Mouse (Mus musculus) liver, embryonic 13.5 days (tissue): ENCODE results near the gene Gm17581. TPM values are rescaled to one million over a fixed set of nuclear protein-coding genes. Genes with fewer than 3 reads are reported as not detected.
A peak's percentile ranks its signal among the peaks of the same experiment; 100 is the strongest.

Source experiments
- ATAC-seq: fragments of 200-750 bp; cut with Nextera tagmentation; 2 replicates; pipeline ENCODE4 v1.8.0; 2017; ENCODE audit warnings: low read depth, mild to moderate bottlenecking, moderate number of reproducible peaks, moderate library complexity
- DNase-seq: peaks from one replicate; pipeline ENCODE4 v3.0.0; 2022
- H3K27ac ChIP-seq: fragments of 300-500 bp; sonication (generic); 2 replicates; pipeline ENCODE4 v1.5.1; 2015; ENCODE audit warnings: moderate library complexity, mild to moderate bottlenecking, inconsistent platforms
- H3K27me3 ChIP-seq: fragments of 300-500 bp; sonication (generic); 2 replicates; pipeline ENCODE4 v1.6.1; 2015; ENCODE audit warnings: mild to moderate bottlenecking, inconsistent platforms
- H3K36me3 ChIP-seq: fragments of 300-500 bp; sonication (generic); 2 replicates; pipeline ENCODE4 v1.6.1; 2015; ENCODE audit warnings: mild to moderate bottlenecking, inconsistent platforms
- H3K4me1 ChIP-seq: fragments of 300-500 bp; sonication (generic); replicated peaks from 2 replicates; pipeline ENCODE4 v1.6.1; 2015; ENCODE audit warnings: inconsistent platforms
- H3K4me2 ChIP-seq: fragments of 300-500 bp; sonication (generic); 2 replicates; pipeline ENCODE4 v1.6.1; 2015; ENCODE audit warnings: inconsistent platforms, mild to moderate bottlenecking, moderate library complexity
- H3K4me3 ChIP-seq: fragments of 300-500 bp; sonication (generic); replicated peaks from 2 replicates; pipeline ENCODE4 v1.5.1; 2015; ENCODE audit warnings: mild to moderate bottlenecking, inconsistent platforms
- H3K9ac ChIP-seq: fragments of 300-500 bp; sonication (generic); 2 replicates; pipeline ENCODE4 v1.6.1; 2015; ENCODE audit warnings: mild to moderate bottlenecking, inconsistent platforms
- H3K9me3 ChIP-seq: fragments of 300-500 bp; sonication (generic); replicated peaks from 2 replicates; pipeline ENCODE4 v1.6.1; 2016; ENCODE audit warnings: inconsistent platforms
- WGBS: fragments of 180-500 bp; shearing (Covaris S2); methylation state at CpG from one replicate; pipeline ENCODE4 v1.1.7; 2015; ENCODE audit not compliant: insufficient replicate concordance; 5-methylcytosine and 5-hydroxymethylcytosine counted together
- polyA plus RNA-seq: library from polyadenylated mRNA; unstranded; fragments of >200 nt; fragmentation: Nextera tagmentation; extraction: Ambion mirVana; gene quantifications from 2 replicates; pipeline ENCODE4 v1.2.1, GENCODE M21; 2015

Gm17581 gene
- polyA plus RNA-seq, 1 experiment from 2014 or later = not detected

GRCm38 (mm10) chr2:155773664-155774063 is 38.0 kb upstream of the Gm17581 start:
- Histone ChIP-seq H3K9ac (no peak overlapping the region), H3K36me3 (no peaks in the 10 kb centered on the region), H3K4me3 (no peak overlapping the region), H3K4me2 (no peak overlapping the region), H3K9me3 (no peaks in the 10 kb centered on the region), H3K27ac (no peak overlapping the region), H3K4me1 (peaks cover 8% of the 10 kb centered on the region; the same call in 1 of the 2 replicates), H3K27me3 (peaks cover 81% of the 10 kb centered on the region)
- no peak for DNase-seq
- WGBS = 44% methylated on average over 4 of the region's 4 CpGs
- no peak for ATAC-seq

GRCm38 (mm10) chr2:155764679-155765418 is 29.2 kb upstream of the Gm17581 start:
- no peaks in the 10 kb centered on the region for H3K9me3 ChIP-seq
- no peak overlapping the region for H3K27ac ChIP-seq
- H3K27me3 ChIP-seq = peaks cover 19% of the 10 kb centered on the region
- no peak overlapping the region for H3K4me3 ChIP-seq
- 47% methylated on average over 13 of the region's 13 CpGs for WGBS
- no peak overlapping the region for H3K4me2 ChIP-seq
- no peak overlapping the region for H3K9ac ChIP-seq
- ATAC-seq (no peak), DNase-seq (peak; percentile 52)
- H3K36me3 ChIP-seq = no peaks in the 10 kb centered on the region
- H3K4me1 ChIP-seq = no peaks in the 10 kb centered on the region

- Histone ChIP-seq H3K9ac (no peak overlapping the region), H3K27ac (no peak overlapping the region), H3K4me3 (no peak overlapping the region), H3K27me3 (peaks cover 31% of the 10 kb centered on the region), H3K36me3 (no peaks in the 10 kb centered on the region), H3K4me1 (no peaks in the 10 kb centered on the region), H3K9me3 (no peaks in the 10 kb centered on the region), H3K4me2 (no peak overlapping the region)
- ATAC-seq (no peak), DNase-seq (no peak)
- 52% methylated on average over 14 of the region's 14 CpGs for WGBS
Measured at GRCm38 (mm10) chr2:155756855-155757566, 21.3 kb upstream of the Gm17581 start.

GRCm38 (mm10) chr2:155755746-155756145 is 20.1 kb upstream of the Gm17581 start:
- H3K27me3 ChIP-seq = peaks cover 39% of the 10 kb centered on the region
- ATAC-seq (no peak), DNase-seq (peak; percentile 37)
- H3K27ac ChIP-seq = no peak overlapping the region
- WGBS = 0% methylated on average over 1 of the region's 1 CpGs
- peaks cover 6% of the 10 kb centered on the region; the same call in 1 of the 2 replicates for H3K4me1 ChIP-seq
- no peaks in the 10 kb centered on the region for H3K9me3 ChIP-seq
- H3K4me3 ChIP-seq = no peak overlapping the region
- no peak overlapping the region for H3K9ac ChIP-seq
- H3K36me3 ChIP-seq = no peaks in the 10 kb centered on the region
- H3K4me2 ChIP-seq = no peak overlapping the region

- peak within 1 kb of the TSS; percentile 57 for H3K4me2 ChIP-seq
- H3K4me3 ChIP-seq = peak within 1 kb of the TSS; percentile 35
- H3K9me3 ChIP-seq = no peaks in the 10 kb centered on the region
- no peak within 1 kb of the TSS for H3K27ac ChIP-seq
- H3K36me3 ChIP-seq = no peaks in the 10 kb centered on the region
- WGBS = 1% methylated on average over 25 of the region's 25 CpGs
- peaks cover 6% of the 10 kb centered on the region; the same call in 1 of the 2 replicates for H3K4me1 ChIP-seq
- DNase-seq (no peak), ATAC-seq (no peak)
- H3K9ac ChIP-seq = no peak within 1 kb of the TSS
- H3K27me3 ChIP-seq = peaks cover 41% of the 10 kb centered on the region
Measured at GRCm38 (mm10) chr2:155751014-155751786, 15.5 kb upstream of the Gm17581 start, which contains the start of gene Procr. Procr (plus strand) TSS chr2:155751117.

GRCm38 (mm10) chr2:155749394-155749793 is 13.7 kb upstream of the Gm17581 start:
- Histone ChIP-seq H3K4me3 (no peak overlapping the region), H3K9me3 (no peaks in the 10 kb centered on the region), H3K27ac (no peak overlapping the region), H3K4me2 (no peak overlapping the region), H3K9ac (no peak overlapping the region), H3K36me3 (no peaks in the 10 kb centered on the region), H3K4me1 (peaks cover 6% of the 10 kb centered on the region; the same call in 1 of the 2 replicates), H3K27me3 (peaks cover 51% of the 10 kb centered on the region)
- DNase-seq = no peak
- WGBS = 75% methylated on average over 4 of the region's 4 CpGs
- no peak for ATAC-seq

GRCm38 (mm10) chr2:155745487-155745886 is 9.8 kb upstream of the Gm17581 start:
- DNase-seq = no peak
- H3K4me2 ChIP-seq = no peak overlapping the region
- ATAC-seq = no peak
- H3K9ac ChIP-seq = no peak overlapping the region
- 40% methylated on average over 3 of the region's 3 CpGs for WGBS
- H3K27me3 ChIP-seq = peaks cover 29% of the 10 kb centered on the region
- no peaks in the 10 kb centered on the region for H3K9me3 ChIP-seq
- no peak overlapping the region for H3K27ac ChIP-seq
- H3K4me1 ChIP-seq = peaks cover 16% of the 10 kb centered on the region
- H3K4me3 ChIP-seq = no peak overlapping the region
- H3K36me3 ChIP-seq = no peaks in the 10 kb centered on the region

GRCm38 (mm10) chr2:155743351-155743750 is 7.7 kb upstream of the Gm17581 start:
- no peak overlapping the region for H3K4me3 ChIP-seq
- H3K9me3 ChIP-seq = no peaks in the 10 kb centered on the region
- H3K9ac ChIP-seq = no peak overlapping the region
- DNase-seq = no peak
- 41% methylated on average over 9 of the region's 9 CpGs for WGBS
- peaks cover 16% of the 10 kb centered on the region for H3K4me1 ChIP-seq
- ATAC-seq = no peak
- H3K36me3 ChIP-seq = no peaks in the 10 kb centered on the region
- no peak overlapping the region for H3K4me2 ChIP-seq
- peaks cover 24% of the 10 kb centered on the region for H3K27me3 ChIP-seq
- no peak overlapping the region for H3K27ac ChIP-seq

GRCm38 (mm10) chr2:155742931-155743337 is 7.3 kb upstream of the Gm17581 start:
- Histone ChIP-seq H3K9ac (no peak overlapping the region), H3K9me3 (no peaks in the 10 kb centered on the region), H3K27ac (no peak overlapping the region), H3K36me3 (no peaks in the 10 kb centered on the region), H3K4me1 (peaks cover 16% of the 10 kb centered on the region), H3K4me3 (no peak overlapping the region), H3K4me2 (no peak overlapping the region), H3K27me3 (peaks cover 24% of the 10 kb centered on the region)
- ATAC-seq (peak; percentile 60; the same call in 1 of the 2 replicates), DNase-seq (peak; percentile 24)
- WGBS = 10% methylated on average over 12 of the region's 12 CpGs

GRCm38 (mm10) chr2:155742211-155742610 is 6.5 kb upstream of the Gm17581 start:
- H3K9ac ChIP-seq = no peak overlapping the region
- peaks cover 24% of the 10 kb centered on the region for H3K27me3 ChIP-seq
- no peaks in the 10 kb centered on the region for H3K9me3 ChIP-seq
- no peak overlapping the region for H3K27ac ChIP-seq
- H3K4me2 ChIP-seq = no peak overlapping the region
- H3K4me1 ChIP-seq = peaks cover 16% of the 10 kb centered on the region
- ATAC-seq = no peak
- DNase-seq = no peak
- WGBS = 21% methylated on average over 11 of the region's 11 CpGs
- no peak overlapping the region for H3K4me3 ChIP-seq
- H3K36me3 ChIP-seq = no peaks in the 10 kb centered on the region

- no peak overlapping the region for H3K4me3 ChIP-seq
- H3K9ac ChIP-seq = no peak overlapping the region
- H3K36me3 ChIP-seq = no peaks in the 10 kb centered on the region
- H3K4me2 ChIP-seq = no peak overlapping the region
- peaks cover 8% of the 10 kb centered on the region for H3K4me1 ChIP-seq
- WGBS = 44% methylated on average over 9 of the region's 9 CpGs
- H3K27me3 ChIP-seq = peaks cover 5% of the 10 kb centered on the region
- no peak overlapping the region for H3K27ac ChIP-seq
- H3K9me3 ChIP-seq = no peaks in the 10 kb centered on the region
- no peak for DNase-seq
- no peak for ATAC-seq
Measured at GRCm38 (mm10) chr2:155737803-155738202, 2.1 kb upstream of the Gm17581 start.
